Mouse (Mus musculus): ENCODE data around the gene Rexo1. TPM values are rescaled to one million over a fixed set of nuclear protein-coding genes. Genes with fewer than 3 reads are reported as not detected.

The Rexo1 gene
- polyA plus RNA-seq, 1 experiment, result 23.0 TPM

DNA sequence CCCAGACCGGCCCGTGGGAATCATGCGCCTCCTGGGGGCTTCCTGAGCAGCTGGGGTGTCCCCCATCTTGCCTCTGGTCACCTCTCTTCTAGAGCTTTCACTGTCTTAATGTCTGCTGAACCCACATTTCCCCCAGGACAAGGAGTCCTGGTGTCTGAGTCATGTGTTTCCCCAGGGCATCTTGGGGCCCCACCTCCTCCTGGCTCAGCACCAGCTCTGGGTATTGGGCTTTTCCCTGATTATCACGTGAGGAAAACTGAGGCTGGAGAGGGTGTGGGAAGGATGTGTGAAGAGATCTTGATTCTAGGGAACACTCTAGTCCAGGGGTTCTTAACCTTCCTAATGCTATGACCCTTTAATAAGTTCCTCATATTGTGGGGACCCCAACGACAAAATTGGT, 23.2 kb downstream of the Rexo1 start:
- peaks cover 26% of the 10 kb centered on the region for H3K36me3 ChIP-seq (ENCODE audit: control insufficient read depth, insufficient read depth)
- no peak overlapping the region for H3K4me3 ChIP-seq (ENCODE audit: insufficient read depth, poor library complexity, severe bottlenecking)
- TF ChIP-seq CTCF (IDR thresholded peaks at IDR 0.05; ENCODE audit: control insufficient read depth, insufficient read depth, insufficient read length) (no peak), MYOD1 (IDR thresholded peaks at IDR 0.05; ENCODE audit: control insufficient read depth, insufficient read length, low read depth) (no peak), USF1 (IDR thresholded peaks at IDR 0.05; ENCODE audit: low read depth) (peak; percentile 92), CEBPB (IDR thresholded peaks at IDR 0.05; ENCODE audit: low read depth) (no peak), MYOG (IDR thresholded peaks at IDR 0.05; ENCODE audit: control insufficient read depth, extremely low read depth, insufficient read length) (no peak), FOSL1 (IDR thresholded peaks at IDR 0.05; ENCODE audit: insufficient read depth, low read length, poor library complexity, severe bottlenecking) (peak; percentile 24), MAX (IDR thresholded peaks at IDR 0.05) (peak; percentile 22)
- no peaks in the 10 kb centered on the region for H3K79me3 ChIP-seq (ENCODE audit: low read depth)
- H3K79me2 ChIP-seq (ENCODE audit: control insufficient read depth, insufficient read depth), result no peaks in the 10 kb centered on the region
- no peak overlapping the region for H3ac ChIP-seq (ENCODE audit: control insufficient read depth, insufficient read length, low read depth)
- no peaks in the 10 kb centered on the region for H3K27me3 ChIP-seq (ENCODE audit: control insufficient read depth, insufficient read depth, insufficient read length)

DNA sequence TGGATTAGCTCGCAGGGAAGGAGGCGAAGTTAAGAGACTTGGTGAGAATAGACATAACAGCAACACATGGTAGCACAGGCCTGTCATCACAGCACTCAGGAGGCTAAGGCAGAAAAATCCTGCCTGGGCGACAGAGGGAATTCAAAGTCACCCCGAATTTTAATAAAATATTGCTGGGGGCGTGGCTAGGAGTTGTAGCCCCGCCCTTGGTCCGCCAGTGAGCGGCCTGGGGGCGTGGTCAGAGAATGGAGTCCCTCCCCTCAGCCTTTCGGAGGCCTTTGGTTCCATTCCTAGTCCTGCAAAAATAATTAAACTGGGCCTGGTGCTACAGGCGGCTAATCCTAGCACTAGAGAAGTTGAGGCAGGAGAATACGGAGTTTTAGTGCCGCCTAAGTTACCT, 25.6 kb downstream of the Rexo1 start:
- Histone ChIP-seq H3K27me3 (ENCODE audit: control insufficient read depth, insufficient read depth, insufficient read length) (no peaks in the 10 kb centered on the region), H3K79me2 (ENCODE audit: control insufficient read depth, insufficient read depth) (no peaks in the 10 kb centered on the region), H3K79me3 (ENCODE audit: low read depth) (no peaks in the 10 kb centered on the region), H3K36me3 (ENCODE audit: control insufficient read depth, insufficient read depth) (peaks cover 4% of the 10 kb centered on the region), H3ac (ENCODE audit: control insufficient read depth, insufficient read length, low read depth) (no peak overlapping the region), H3K4me3 (ENCODE audit: insufficient read depth, poor library complexity, severe bottlenecking) (no peak overlapping the region)
- TF ChIP-seq MYOG (IDR thresholded peaks at IDR 0.05; ENCODE audit: control insufficient read depth, extremely low read depth, insufficient read length) (no peak), FOSL1 (IDR thresholded peaks at IDR 0.05; ENCODE audit: insufficient read depth, low read length, poor library complexity, severe bottlenecking) (no peak), MYOD1 (IDR thresholded peaks at IDR 0.05; ENCODE audit: control insufficient read depth, insufficient read length, low read depth) (no peak), CEBPB (IDR thresholded peaks at IDR 0.05; ENCODE audit: low read depth) (no peak), MAX (IDR thresholded peaks at IDR 0.05) (no peak), USF1 (IDR thresholded peaks at IDR 0.05; ENCODE audit: low read depth) (no peak), CTCF (IDR thresholded peaks at IDR 0.05; ENCODE audit: control insufficient read depth, insufficient read depth, insufficient read length) (no peak)

DNA sequence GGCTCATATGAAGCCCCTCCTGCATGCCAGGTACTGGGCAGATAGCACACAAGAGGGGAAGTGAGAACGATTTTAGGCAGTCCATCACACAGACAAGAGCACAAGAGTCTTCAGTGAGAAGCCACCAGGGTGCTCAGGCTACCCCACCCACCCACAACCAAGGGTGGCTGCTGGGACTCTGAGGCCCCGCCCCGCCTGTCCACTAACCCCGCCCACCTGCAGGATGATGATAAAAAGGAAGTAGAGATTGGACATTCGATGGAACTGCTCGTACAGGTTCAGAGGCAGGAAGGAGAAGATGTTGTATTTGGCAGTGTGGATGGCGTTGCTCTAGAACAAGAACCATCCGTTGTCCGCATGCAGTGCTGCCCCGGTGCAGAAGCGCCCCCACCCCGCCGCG, 26.3 kb downstream of the Rexo1 start:
- Histone ChIP-seq H3K36me3 (ENCODE audit: control insufficient read depth, insufficient read depth) (no peaks in the 10 kb centered on the region), H3K27me3 (ENCODE audit: control insufficient read depth, insufficient read depth, insufficient read length) (no peaks in the 10 kb centered on the region), H3ac (ENCODE audit: control insufficient read depth, insufficient read length, low read depth) (no peak overlapping the region), H3K79me3 (ENCODE audit: low read depth) (no peaks in the 10 kb centered on the region), H3K4me3 (ENCODE audit: insufficient read depth, poor library complexity, severe bottlenecking) (no peak overlapping the region), H3K79me2 (ENCODE audit: control insufficient read depth, insufficient read depth) (no peaks in the 10 kb centered on the region)
- TF ChIP-seq FOSL1 (IDR thresholded peaks at IDR 0.05; ENCODE audit: insufficient read depth, low read length, poor library complexity, severe bottlenecking) (no peak), CEBPB (IDR thresholded peaks at IDR 0.05; ENCODE audit: low read depth) (no peak), USF1 (IDR thresholded peaks at IDR 0.05; ENCODE audit: low read depth) (no peak), CTCF (IDR thresholded peaks at IDR 0.05; ENCODE audit: control insufficient read depth, insufficient read depth, insufficient read length) (no peak), MYOG (IDR thresholded peaks at IDR 0.05; ENCODE audit: control insufficient read depth, extremely low read depth, insufficient read length) (no peak), MAX (IDR thresholded peaks at IDR 0.05) (no peak), MYOD1 (IDR thresholded peaks at IDR 0.05; ENCODE audit: control insufficient read depth, insufficient read length, low read depth) (no peak)

DNA sequence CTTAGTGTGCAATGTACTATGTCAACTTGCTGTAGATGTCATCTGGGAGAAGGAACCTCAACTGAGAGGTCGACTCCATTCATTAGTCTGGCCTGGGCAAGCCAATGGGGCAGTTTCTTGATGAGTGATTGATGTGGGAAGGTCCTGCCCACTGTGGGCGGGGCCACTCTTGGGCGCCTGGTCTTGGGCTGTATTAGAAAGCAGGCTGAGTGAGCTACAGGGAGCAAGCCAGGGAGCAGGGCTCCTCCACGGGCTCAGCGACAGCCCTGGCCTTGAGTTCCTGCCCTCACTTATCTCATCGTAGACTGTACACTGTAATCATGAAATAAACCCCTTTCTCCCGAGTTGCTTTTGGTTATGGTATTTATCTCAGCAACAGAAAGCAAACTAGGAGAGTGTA, 27.7 kb downstream of the Rexo1 start:
- H3K4me3 ChIP-seq (ENCODE audit: insufficient read depth, poor library complexity, severe bottlenecking), result no peak overlapping the region
- no peaks in the 10 kb centered on the region for H3K36me3 ChIP-seq (ENCODE audit: control insufficient read depth, insufficient read depth)
- no peak overlapping the region for H3ac ChIP-seq (ENCODE audit: control insufficient read depth, insufficient read length, low read depth)
- H3K79me2 ChIP-seq (ENCODE audit: control insufficient read depth, insufficient read depth), result no peaks in the 10 kb centered on the region
- no peaks in the 10 kb centered on the region for H3K79me3 ChIP-seq (ENCODE audit: low read depth)
- TF ChIP-seq MYOD1 (IDR thresholded peaks at IDR 0.05; ENCODE audit: control insufficient read depth, insufficient read length, low read depth), result no peak
- TF ChIP-seq CTCF (IDR thresholded peaks at IDR 0.05; ENCODE audit: control insufficient read depth, insufficient read depth, insufficient read length), result no peak
- no peak for TF ChIP-seq MYOG (IDR thresholded peaks at IDR 0.05; ENCODE audit: control insufficient read depth, extremely low read depth, insufficient read length)
- peaks cover 12% of the 10 kb centered on the region for H3K27me3 ChIP-seq (ENCODE audit: control insufficient read depth, insufficient read depth, insufficient read length)

DNA sequence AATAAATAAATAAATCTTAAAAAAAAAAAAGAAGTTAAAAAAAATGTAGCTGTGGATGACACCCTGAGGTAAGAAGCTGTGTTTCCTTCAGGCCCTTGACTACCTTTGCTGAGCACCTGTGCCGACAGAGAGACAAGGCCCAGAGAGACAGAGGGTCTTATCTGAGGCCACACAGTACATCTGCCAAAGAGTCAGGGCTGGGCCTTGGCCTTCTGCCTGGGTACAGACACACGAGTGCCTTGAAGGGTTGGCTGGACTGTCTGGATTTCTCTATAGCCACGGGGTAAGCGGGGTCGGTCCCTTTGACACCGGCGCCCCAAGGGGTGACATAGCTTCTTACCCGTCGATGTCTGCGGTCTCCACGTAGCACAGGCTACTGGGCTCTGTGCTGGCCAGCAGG, 28.6 kb downstream of the Rexo1 start:
- peaks cover 21% of the 10 kb centered on the region for H3K27me3 ChIP-seq (ENCODE audit: control insufficient read depth, insufficient read depth, insufficient read length)

DNA sequence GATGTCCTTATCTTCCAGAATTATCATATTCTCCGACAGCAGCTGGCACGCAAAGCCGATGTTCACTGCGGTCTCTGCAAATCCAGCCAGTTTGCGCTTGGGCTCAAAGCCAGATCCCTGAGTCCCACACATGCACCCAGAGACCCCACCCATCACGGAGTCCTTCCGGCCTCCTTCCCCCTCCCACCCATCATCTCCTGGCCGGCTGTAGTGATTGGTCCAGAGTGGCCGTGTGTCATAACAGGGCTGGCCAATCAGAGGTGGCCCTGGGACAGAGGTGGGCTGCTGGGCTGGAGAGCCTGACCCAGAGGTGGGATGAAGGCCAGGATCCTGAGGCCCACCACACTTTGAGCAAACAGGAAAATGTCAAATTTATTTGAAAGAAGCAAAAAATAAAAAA, 35.2 kb downstream of the Rexo1 start:
- Histone ChIP-seq H3K27me3 (ENCODE audit: control insufficient read depth, insufficient read depth, insufficient read length) (peaks cover 45% of the 10 kb centered on the region), H3K4me3 (ENCODE audit: insufficient read depth, poor library complexity, severe bottlenecking) (no peak overlapping the region), H3ac (ENCODE audit: control insufficient read depth, insufficient read length, low read depth) (no peak overlapping the region), H3K79me2 (ENCODE audit: control insufficient read depth, insufficient read depth) (no peaks in the 10 kb centered on the region), H3K36me3 (ENCODE audit: control insufficient read depth, insufficient read depth) (no peaks in the 10 kb centered on the region), H3K79me3 (ENCODE audit: low read depth) (no peaks in the 10 kb centered on the region)
- TF ChIP-seq MYOG (IDR thresholded peaks at IDR 0.05; ENCODE audit: control insufficient read depth, extremely low read depth, insufficient read length) (no peak), CEBPB (IDR thresholded peaks at IDR 0.05; ENCODE audit: low read depth) (no peak), FOSL1 (IDR thresholded peaks at IDR 0.05; ENCODE audit: insufficient read depth, low read length, poor library complexity, severe bottlenecking) (no peak), MYOD1 (IDR thresholded peaks at IDR 0.05; ENCODE audit: control insufficient read depth, insufficient read length, low read depth) (no peak), CTCF (IDR thresholded peaks at IDR 0.05; ENCODE audit: control insufficient read depth, insufficient read depth, insufficient read length) (no peak), MAX (IDR thresholded peaks at IDR 0.05) (no peak), USF1 (IDR thresholded peaks at IDR 0.05; ENCODE audit: low read depth) (no peak)

More for the DNA sequence above, 28.6 kb downstream of the Rexo1 start:
- Histone ChIP-seq H3K79me2 (ENCODE audit: control insufficient read depth, insufficient read depth) (no peaks in the 10 kb centered on the region), H3K79me3 (ENCODE audit: low read depth) (no peaks in the 10 kb centered on the region), H3K36me3 (ENCODE audit: control insufficient read depth, insufficient read depth) (no peaks in the 10 kb centered on the region), H3ac (ENCODE audit: control insufficient read depth, insufficient read length, low read depth) (no peak overlapping the region), H3K4me3 (ENCODE audit: insufficient read depth, poor library complexity, severe bottlenecking) (no peak overlapping the region)
- TF ChIP-seq CTCF (IDR thresholded peaks at IDR 0.05; ENCODE audit: control insufficient read depth, insufficient read depth, insufficient read length), result no peak
- no peak for TF ChIP-seq CEBPB (IDR thresholded peaks at IDR 0.05; ENCODE audit: low read depth)
- TF ChIP-seq USF1 (IDR thresholded peaks at IDR 0.05; ENCODE audit: low read depth), result no peak
- TF ChIP-seq MAX (IDR thresholded peaks at IDR 0.05), result no peak
- TF ChIP-seq FOSL1 (IDR thresholded peaks at IDR 0.05; ENCODE audit: insufficient read depth, low read length, poor library complexity, severe bottlenecking), result no peak
- TF ChIP-seq MYOD1 (IDR thresholded peaks at IDR 0.05; ENCODE audit: control insufficient read depth, insufficient read length, low read depth), result no peak
- no peak for TF ChIP-seq MYOG (IDR thresholded peaks at IDR 0.05; ENCODE audit: control insufficient read depth, extremely low read depth, insufficient read length)
